Mouse (Mus musculus) liver, adult 2 months (tissue): ENCODE measurements around the gene Lrrc55.

ENCODE experiments used
- CTCF ChIP-seq: fragments of 200-500 bp; IDR thresholded peaks from 2 replicates; pipeline ENCODE4 v1.5.1; 2011; ENCODE audit warnings: low read depth, low read length, control low read depth
- POLR2A ChIP-seq: fragments of 200-500 bp; IDR thresholded peaks from 2 replicates; pipeline ENCODE4 v1.6.1; 2011; ENCODE audit warnings: low read length, control low read depth; ENCODE audit not compliant: insufficient read depth; ENCODE audit errors: extremely low read depth

- TF ChIP-seq CTCF (no peak), POLR2A (no peak)
These were observed 57.2 kb downstream of the Lrrc55 start for GRCm38 (mm10) chr2:85139846-85140245.
